Mouse (Mus musculus) C2C12 (cell line): Measurements from ENCODE around the gene Gtf2a2. TPM values are rescaled to one million over a fixed set of nuclear protein-coding genes. Genes with fewer than 3 reads are reported as not detected.
A peak's percentile ranks its signal among the peaks of the same experiment; 100 is the strongest.

Experiments used
- H3K27me3 ChIP-seq: one replicate; pipeline ENCODE4 v1.6.1; 2011; ENCODE audit not compliant: control insufficient read depth, insufficient read depth, insufficient read length
- H3K36me3 ChIP-seq: one replicate; pipeline ENCODE4 v1.6.1; 2011; ENCODE audit not compliant: control insufficient read depth, insufficient read depth
- H3K4me3 ChIP-seq: one replicate; pipeline ENCODE4 v1.5.1; 2011; ENCODE audit warnings: mild to moderate bottlenecking, control low read depth; ENCODE audit not compliant: poor library complexity, insufficient read depth, severe bottlenecking
- H3K79me2 ChIP-seq: one replicate; pipeline ENCODE4 v1.6.1; 2011; ENCODE audit not compliant: control insufficient read depth, insufficient read depth
- H3K79me3 ChIP-seq: one replicate; pipeline ENCODE4 v1.6.1; 2011; ENCODE audit warnings: low read depth, control low read depth
- H3ac ChIP-seq: one replicate; pipeline ENCODE3; 2011; ENCODE audit warnings: low read depth; ENCODE audit not compliant: control insufficient read depth, insufficient read length
- CEBPB ChIP-seq: IDR thresholded peaks from one replicate; pipeline ENCODE4 v1.6.1; 2011; ENCODE audit warnings: low read depth, mild to moderate bottlenecking, control low read depth, moderate library complexity
- CTCF ChIP-seq: IDR thresholded peaks from one replicate; pipeline ENCODE4 v1.5.1; 2011; ENCODE audit not compliant: control insufficient read depth, insufficient read depth, insufficient read length
- FOSL1 ChIP-seq: IDR thresholded peaks from one replicate; pipeline ENCODE4 v1.8.0; 2011; ENCODE audit warnings: mild to moderate bottlenecking, low read length; ENCODE audit not compliant: poor library complexity, insufficient read depth, severe bottlenecking
- MAX ChIP-seq: IDR thresholded peaks from one replicate; pipeline ENCODE4 v1.6.1; 2011; ENCODE audit warnings: mild to moderate bottlenecking, control low read depth
- MYOD1 ChIP-seq: IDR thresholded peaks from one replicate; pipeline ENCODE4 v1.6.1; 2011; ENCODE audit warnings: low read depth; ENCODE audit not compliant: control insufficient read depth, insufficient read length
- MYOG ChIP-seq: IDR thresholded peaks from one replicate; pipeline ENCODE4 v1.6.1; 2011; ENCODE audit not compliant: control insufficient read depth, insufficient read length; ENCODE audit errors: extremely low read depth
- USF1 ChIP-seq: IDR thresholded peaks from one replicate; pipeline ENCODE4 v1.6.1; 2011; ENCODE audit warnings: low read depth, mild to moderate bottlenecking, control low read depth, moderate library complexity
- polyA plus RNA-seq: library from polyadenylated mRNA; unstranded; fragments of >200 nt; fragmentation: generic; extraction: Trizol; gene quantifications from one replicate; pipeline ENCODE4 v1.2.1, GENCODE M21; 2012; ENCODE audit warnings: missing spikeins

Gene Gtf2a2
- polyA plus RNA-seq, 1 experiment = 86.5 TPM

DNA sequence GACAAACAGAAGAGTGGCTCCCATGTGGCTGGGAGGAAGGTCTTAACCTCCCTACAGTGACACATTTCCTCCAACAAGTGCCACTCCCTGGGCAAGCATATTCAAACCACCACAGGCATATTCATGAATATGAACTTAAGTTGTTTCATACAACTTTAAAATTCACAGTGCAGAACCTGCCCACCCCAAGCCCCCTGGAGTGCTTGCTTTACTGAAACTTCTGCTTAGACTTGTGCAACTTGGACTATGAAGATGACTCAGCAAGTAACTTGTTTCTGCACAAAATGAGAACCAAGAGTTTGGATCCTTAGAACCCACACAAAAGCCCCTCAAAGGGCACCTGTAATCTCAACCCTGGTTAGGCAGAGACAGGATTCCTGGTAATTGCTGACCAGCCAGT is 12.3 kb downstream of the Gtf2a2 start:
- no peaks in the 10 kb centered on the region for H3K27me3 ChIP-seq
- H3ac ChIP-seq = no peak overlapping the region
- no peak for TF ChIP-seq FOSL1
- no peak for TF ChIP-seq USF1
- no peak for TF ChIP-seq MYOG
- no peak for TF ChIP-seq MAX
- TF ChIP-seq CTCF = no peak
- TF ChIP-seq MYOD1 = no peak
- TF ChIP-seq CEBPB = no peak
- H3K36me3 ChIP-seq = peaks cover 36% of the 10 kb centered on the region
- no peak overlapping the region for H3K4me3 ChIP-seq
- H3K79me2 ChIP-seq = peaks cover 5% of the 10 kb centered on the region
- H3K79me3 ChIP-seq = no peaks in the 10 kb centered on the region

DNA sequence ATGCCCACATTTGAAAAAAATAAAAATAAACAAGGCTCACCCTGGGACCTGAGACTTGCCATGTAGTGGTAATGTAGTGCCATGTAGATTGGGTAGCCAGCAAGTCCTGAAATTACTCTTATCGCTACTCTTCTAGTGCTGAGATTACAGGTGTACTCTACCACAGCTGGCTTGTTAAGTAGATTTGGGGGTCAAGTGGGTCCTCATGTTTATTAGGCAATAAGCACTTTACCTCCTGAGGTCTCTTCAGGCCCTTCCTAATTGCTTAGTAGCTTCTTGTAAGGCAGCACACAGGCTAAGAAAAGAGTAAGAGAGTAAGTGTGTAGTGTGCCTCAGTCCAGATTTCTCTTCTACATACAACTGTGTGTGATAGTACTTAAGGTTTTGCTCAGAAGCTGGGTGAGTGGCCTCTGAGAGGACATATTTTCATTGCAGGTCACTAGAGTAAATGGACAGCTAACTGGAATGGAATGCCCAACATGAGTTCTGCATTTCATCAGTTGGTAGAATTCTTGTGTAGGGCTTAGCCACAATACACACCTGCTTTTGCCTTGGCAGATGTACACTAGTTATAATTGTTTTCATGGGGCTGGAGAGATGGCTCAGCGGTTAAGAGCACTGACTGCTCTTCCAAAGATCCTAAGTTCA is 13.1 kb downstream of the Gtf2a2 start:
- no peak for TF ChIP-seq FOSL1
- peak; percentile 41 for TF ChIP-seq MYOD1
- TF ChIP-seq CEBPB = no peak
- TF ChIP-seq CTCF = no peak
- Histone ChIP-seq H3K4me3 (no peak overlapping the region), H3K79me2 (no peaks in the 10 kb centered on the region), H3K79me3 (no peaks in the 10 kb centered on the region), H3K36me3 (peaks cover 27% of the 10 kb centered on the region), H3K27me3 (no peaks in the 10 kb centered on the region), H3ac (no peak overlapping the region)

- Histone ChIP-seq H3K4me3 (no peak overlapping the region), H3ac (no peak overlapping the region), H3K79me2 (no peaks in the 10 kb centered on the region), H3K27me3 (no peaks in the 10 kb centered on the region), H3K79me3 (no peaks in the 10 kb centered on the region), H3K36me3 (no peaks in the 10 kb centered on the region)
- TF ChIP-seq CTCF = no peak
- no peak for TF ChIP-seq USF1
Observed at GRCm38 (mm10) chr9:70032167-70032566, 19.8 kb downstream of the Gtf2a2 start.

GRCm38 (mm10) chr9:70033056-70033455 is 20.7 kb downstream of the Gtf2a2 start:
- Histone ChIP-seq H3ac (no peak overlapping the region), H3K79me2 (no peaks in the 10 kb centered on the region), H3K79me3 (no peaks in the 10 kb centered on the region), H3K36me3 (no peaks in the 10 kb centered on the region), H3K4me3 (no peak overlapping the region), H3K27me3 (no peaks in the 10 kb centered on the region)
- no peak for TF ChIP-seq CEBPB
- TF ChIP-seq MYOD1 = no peak
- no peak for TF ChIP-seq CTCF
- TF ChIP-seq MYOG = no peak
- no peak for TF ChIP-seq FOSL1
- TF ChIP-seq MAX = no peak
- no peak for TF ChIP-seq USF1

GRCm38 (mm10) chr9:70034702-70035101 is 22.4 kb downstream of the Gtf2a2 start:
- no peaks in the 10 kb centered on the region for H3K79me2 ChIP-seq
- no peaks in the 10 kb centered on the region for H3K27me3 ChIP-seq
- no peak overlapping the region for H3ac ChIP-seq
- TF ChIP-seq MYOD1 (no peak), CTCF (no peak), USF1 (no peak), FOSL1 (no peak), MYOG (no peak), CEBPB (no peak), MAX (no peak)
- H3K4me3 ChIP-seq = no peak overlapping the region
- no peaks in the 10 kb centered on the region for H3K36me3 ChIP-seq
- H3K79me3 ChIP-seq = no peaks in the 10 kb centered on the region

- Histone ChIP-seq H3K27me3 (no peaks in the 10 kb centered on the region), H3K79me2 (no peaks in the 10 kb centered on the region), H3K4me3 (no peak overlapping the region), H3ac (no peak overlapping the region), H3K36me3 (no peaks in the 10 kb centered on the region), H3K79me3 (no peaks in the 10 kb centered on the region)
- peak; percentile 25 for TF ChIP-seq MYOD1
- no peak for TF ChIP-seq MAX
Observed at GRCm38 (mm10) chr9:70036646-70037045, 24.3 kb downstream of the Gtf2a2 start.
